Mouse (Mus musculus) ES-E14 (cell line): ENCODE measurements around the gene Pkhd1. TPM values are rescaled to one million over a fixed set of nuclear protein-coding genes. Genes with fewer than 3 reads are reported as not detected.

Source experiments
- DNase-seq: peaks from one replicate; pipeline ENCODE4 v3.0.0-alpha.2; 2013; ENCODE audit warnings: low read depth, low spot score
- H3K27ac ChIP-seq: 2 replicates; pipeline ENCODE4 v1.5.1; 2012; ENCODE audit warnings: low read depth, mild to moderate bottlenecking, low read length, moderate library complexity, mixed read lengths; ENCODE audit not compliant: poor library complexity, insufficient read depth, severe bottlenecking
- H3K36me3 ChIP-seq: 2 replicates; pipeline ENCODE4 v1.6.1; 2012; ENCODE audit warnings: mild to moderate bottlenecking, low read length, moderate library complexity, mixed read lengths; ENCODE audit not compliant: control insufficient read depth, poor library complexity, insufficient read depth, severe bottlenecking
- H3K4me1 ChIP-seq, 2 experiments: fragments of 150-350 bp in 1 of 2; sonication (generic) in 1 of 2; 2 replicates each; pipeline ENCODE4 v1.6.1; 2012; ENCODE audit warnings: low read length in 2 of 2, mild to moderate bottlenecking in 1 of 2, mixed read lengths in 1 of 2; ENCODE audit not compliant: control insufficient read depth in 2 of 2, insufficient read depth in 2 of 2, poor library complexity in 1 of 2
- H3K4me3 ChIP-seq, 2 experiments: fragments of 150-350 bp in 1 of 2; sonication (generic) in 1 of 2; 2 replicates each; pipeline ENCODE4 v1.5.1; 2012; ENCODE audit warnings: low read length in 2 of 2, low read depth in 1 of 2, mild to moderate bottlenecking in 1 of 2, mixed read lengths in 1 of 2; ENCODE audit not compliant: insufficient read depth in 1 of 2, poor library complexity in 1 of 2, severe bottlenecking in 1 of 2
- H3K9ac ChIP-seq: 2 replicates; pipeline ENCODE4 v1.6.1; 2012; ENCODE audit warnings: low read depth, mild to moderate bottlenecking, low read length, mixed read lengths; ENCODE audit not compliant: poor library complexity, insufficient read depth, severe bottlenecking
- H3K9me3 ChIP-seq: fragments of 150-350 bp; sonication (generic); 2 replicates; pipeline ENCODE4 v1.6.1; 2012; ENCODE audit warnings: low read depth, mild to moderate bottlenecking, low read length; ENCODE audit not compliant: control insufficient read depth, insufficient read depth
- CHD2 ChIP-seq: IDR thresholded peaks from 2 replicates; pipeline ENCODE4 v1.6.1; 2014; ENCODE audit warnings: mild to moderate bottlenecking, low read depth, low read length, inconsistent platforms
- HCFC1 ChIP-seq: IDR thresholded peaks from 2 replicates; pipeline ENCODE4 v1.6.1; 2012; ENCODE audit warnings: low read length, inconsistent platforms, borderline replicate concordance; ENCODE audit not compliant: insufficient read depth
- MAFK ChIP-seq: IDR thresholded peaks from 2 replicates; pipeline ENCODE4 v1.6.1; 2014; ENCODE audit warnings: mild to moderate bottlenecking, low read depth, low read length, inconsistent platforms; ENCODE audit not compliant: insufficient read depth
- ZC3H11A ChIP-seq: IDR thresholded peaks from 2 replicates; pipeline ENCODE4 v1.6.1; 2012; ENCODE audit warnings: low read depth, mild to moderate bottlenecking, inconsistent platforms, low read length, borderline replicate concordance
- ZNF384 ChIP-seq: IDR thresholded peaks from 2 replicates; pipeline ENCODE4 v1.6.1; 2012; ENCODE audit warnings: low read depth, low read length, inconsistent platforms
- in situ Hi-C, 2 experiments: fragments of 600-800 bp; cut with MboI; formaldehyde crosslinking; loops; one replicate each; pipeline ENCODE4 v1.15.1; 2025; ENCODE audit warnings: low sequenced_read_pairs in 2 of 2, inconsistent platforms in 1 of 2; ENCODE audit not compliant: unreplicated experiment in 2 of 2
- total RNA-seq: library from RNA; depleted of rRNA; stranded (reverse); fragments of 300-350 nt; gene quantifications from 2 replicates; pipeline ENCODE4 v1.2.3, GENCODE M21; 2012

Pkhd1 gene
- total RNA-seq, 1 experiment: 2.0 TPM

DNA sequence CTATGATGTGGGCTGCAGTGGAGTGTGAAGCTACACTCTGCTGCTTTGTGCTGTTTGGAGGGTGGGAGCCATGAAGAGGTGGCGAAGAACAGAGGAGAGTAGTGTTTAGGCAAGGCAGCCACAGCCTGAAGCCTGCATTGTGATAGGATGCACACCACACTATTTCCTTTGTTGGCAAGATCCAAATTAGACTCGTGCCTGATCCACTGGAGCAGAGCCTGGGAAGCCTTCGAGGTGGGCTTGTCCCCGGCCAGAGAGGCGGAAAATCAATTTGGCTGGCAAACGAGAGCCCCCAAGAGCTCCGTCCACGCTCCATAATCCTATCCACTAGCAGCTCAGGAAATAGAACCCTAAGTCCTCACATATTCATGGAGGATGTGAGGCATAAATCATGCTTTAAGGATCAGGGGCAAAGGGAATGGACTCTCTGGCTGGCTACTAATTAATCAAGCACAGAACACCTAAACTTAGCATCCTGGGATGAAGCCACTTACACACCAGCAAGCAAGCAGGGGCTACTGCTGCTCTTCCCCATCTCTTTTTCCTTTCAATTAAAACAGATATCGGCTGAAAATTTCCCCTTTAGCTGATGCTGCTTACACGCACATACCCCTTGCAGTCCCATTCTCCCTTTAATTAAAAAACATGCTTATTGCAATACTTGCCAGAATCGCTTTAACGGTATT, 189.4 kb downstream of the Pkhd1 start:
- Histone ChIP-seq H3K27ac (no peak overlapping the region), H3K4me3 (no peak overlapping the region), H3K4me1 (no peaks in the 10 kb centered on the region), H3K9ac (no peak overlapping the region), H3K9me3 (no peaks in the 10 kb centered on the region), H3K36me3 (no peaks in the 10 kb centered on the region)
- DNase-seq: no peak
- TF ChIP-seq ZNF384 (no peak), CHD2 (no peak), MAFK (no peak), ZC3H11A (no peak), HCFC1 (no peak)
- in situ Hi-C loops: no loop called here

DNA sequence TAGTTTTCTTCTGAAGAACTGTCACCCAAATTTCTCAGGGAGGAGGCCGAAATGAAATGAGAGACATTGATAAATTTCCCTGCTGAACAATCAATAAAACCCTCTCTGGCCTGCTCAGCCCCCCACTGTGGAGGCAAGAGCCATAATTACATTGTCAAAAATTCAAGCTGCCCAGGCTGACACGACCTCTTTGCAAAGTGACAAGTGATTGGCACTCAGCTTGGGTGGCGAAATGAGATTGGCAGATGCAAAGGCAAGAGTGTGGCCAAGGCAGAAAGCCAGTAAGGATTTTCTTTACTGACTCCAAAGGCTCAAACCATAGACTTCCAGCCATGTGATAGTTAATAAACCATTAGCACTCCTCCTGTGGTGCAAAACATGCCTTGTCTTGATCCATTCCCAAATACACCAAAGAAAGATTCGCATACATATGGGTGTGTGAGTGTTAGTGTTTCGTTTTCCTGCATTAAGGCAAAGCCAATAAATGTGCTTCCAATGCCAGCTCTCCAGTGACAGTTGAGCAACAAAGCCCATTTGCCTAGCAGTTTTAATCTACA, 208.4 kb downstream of the Pkhd1 start:
- Histone ChIP-seq H3K4me3 (no peak overlapping the region), H3K9me3 (no peaks in the 10 kb centered on the region), H3K36me3 (no peaks in the 10 kb centered on the region), H3K4me1 (no peaks in the 10 kb centered on the region), H3K9ac (no peak overlapping the region), H3K27ac (no peak overlapping the region)
- TF ChIP-seq MAFK (no peak), ZC3H11A (no peak)
- no peak for DNase-seq
- in situ Hi-C loops: no loop called here

DNA sequence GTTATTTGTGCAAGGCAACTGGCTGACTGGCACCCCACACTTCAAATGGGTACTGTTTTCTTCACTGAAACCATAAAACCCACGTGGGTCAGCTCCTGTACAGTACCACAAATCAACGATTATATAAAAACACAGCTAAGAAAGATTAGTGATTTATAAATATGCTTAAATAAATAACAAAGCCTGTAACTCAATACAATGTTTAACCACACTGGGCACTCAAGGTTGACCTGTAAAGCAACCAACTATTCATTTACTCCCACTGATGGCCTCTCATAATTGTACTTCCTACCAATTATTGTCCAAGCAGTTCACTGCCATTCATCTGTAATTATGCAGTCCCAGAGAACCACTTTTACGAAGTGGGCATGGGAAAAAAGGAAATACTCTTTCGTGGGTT, 219.5 kb downstream of the Pkhd1 start:
- no peak overlapping the region for H3K4me3 ChIP-seq
- H3K4me1 ChIP-seq: no peaks in the 10 kb centered on the region
- DNase-seq: no peak
- no peaks in the 10 kb centered on the region for H3K9me3 ChIP-seq
- no peaks in the 10 kb centered on the region for H3K36me3 ChIP-seq
- in situ Hi-C loops: no loop called here
- TF ChIP-seq HCFC1: no peak
- no peak for TF ChIP-seq CHD2
- TF ChIP-seq ZNF384: no peak
- no peak for TF ChIP-seq MAFK
- TF ChIP-seq ZC3H11A: no peak
- no peak overlapping the region for H3K9ac ChIP-seq
- H3K27ac ChIP-seq: no peak overlapping the region

DNA sequence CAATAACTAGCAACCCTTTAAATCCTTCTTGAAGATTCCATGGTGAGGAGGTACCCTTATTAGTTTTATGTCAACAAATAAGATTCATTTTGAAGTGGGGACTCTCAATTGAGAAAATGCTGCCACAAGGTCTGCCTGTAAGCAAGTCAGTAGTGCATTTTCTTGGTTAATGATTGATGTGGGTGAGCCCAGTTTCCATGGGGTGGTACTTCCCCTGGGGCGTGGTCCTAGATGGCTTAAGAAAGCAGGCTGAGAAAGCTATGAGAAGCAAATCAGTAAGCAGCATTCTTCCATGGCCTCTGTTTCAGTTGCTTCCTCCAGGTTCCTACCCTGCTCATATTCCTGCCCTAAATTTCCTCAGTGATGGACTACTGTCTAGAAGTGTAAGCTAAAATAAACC, 253.4 kb downstream of the Pkhd1 start:
- Histone ChIP-seq H3K9me3 (no peaks in the 10 kb centered on the region), H3K4me3 (no peak overlapping the region), H3K9ac (no peak overlapping the region), H3K27ac (no peak overlapping the region), H3K36me3 (no peaks in the 10 kb centered on the region), H3K4me1 (no peaks in the 10 kb centered on the region)
- TF ChIP-seq HCFC1 (no peak), CHD2 (no peak), ZC3H11A (no peak), MAFK (no peak), ZNF384 (no peak)
- no peak for DNase-seq
- in situ Hi-C loops: no loop called here
